Mouse (Mus musculus) intestine, embryonic 14.5 days (tissue): ENCODE measurements at regions not wholly inside any gene's neighbourhood (a gene's known extent, or its start where the extent isn't known, plus 50 kb on each side); places are given as distances from the start of the nearest gene placed in this dataset.

Source experiments
- ATAC-seq: fragments of 200-750 bp; cut with Nextera tagmentation; replicated peaks from 2 replicates; pipeline ENCODE4 v1.8.0; 2017; ENCODE audit warnings: low read depth, moderate number of reproducible peaks, moderate TSS enrichment, moderate library complexity; ENCODE audit not compliant: low FRiP score, low TSS enrichment
- DNase-seq: peaks from one replicate; pipeline ENCODE4 v3.0.0-alpha.2; 2018; ENCODE audit warnings: low spot score
- H3K27ac ChIP-seq: fragments of 300-500 bp; sonication (generic); 2 replicates; pipeline ENCODE4 v1.5.1; 2014; ENCODE audit warnings: low read depth, mild to moderate bottlenecking, control low read depth
- H3K27me3 ChIP-seq: fragments of 300-500 bp; sonication (generic); replicated peaks from 2 replicates; pipeline ENCODE4 v1.6.1; 2014; ENCODE audit warnings: low read length, control low read depth; ENCODE audit not compliant: control insufficient read depth, insufficient read depth
- H3K36me3 ChIP-seq: fragments of 300-500 bp; sonication (generic); 2 replicates; pipeline ENCODE4 v1.6.1; 2014; ENCODE audit warnings: low read length, control low read depth; ENCODE audit not compliant: control insufficient read depth, insufficient read depth
- H3K4me1 ChIP-seq: fragments of 300-500 bp; sonication (generic); replicated peaks from 2 replicates; pipeline ENCODE4 v1.6.1; 2014; ENCODE audit warnings: low read length, control low read depth, mixed read lengths; ENCODE audit not compliant: control insufficient read depth, insufficient read depth
- H3K4me2 ChIP-seq: fragments of 300-500 bp; sonication (generic); 2 replicates; pipeline ENCODE4 v1.6.1; 2014; ENCODE audit warnings: low read length
- H3K4me3 ChIP-seq: fragments of 300-500 bp; sonication (generic); 2 replicates; pipeline ENCODE4 v1.5.1; 2014; ENCODE audit warnings: low read depth, low read length, control low read depth, mixed read lengths
- H3K9ac ChIP-seq: fragments of 300-500 bp; sonication (generic); 2 replicates; pipeline ENCODE4 v1.6.1; 2014; ENCODE audit warnings: mild to moderate bottlenecking, low read length
- H3K9me3 ChIP-seq: fragments of 300-500 bp; sonication (generic); 2 replicates; pipeline ENCODE4 v1.6.1; 2016; ENCODE audit warnings: low read length, control low read depth; ENCODE audit not compliant: control insufficient read depth
- WGBS: fragments of 180-500 bp; shearing (Covaris S2); extraction: QIAGEN DNeasy Blood & Tissue Kit; methylation state at CpG from one replicate; pipeline ENCODE4 v1.1.7; 2014; 5-methylcytosine and 5-hydroxymethylcytosine counted together

- Histone ChIP-seq H3K4me1 (peaks cover 10% of the 10 kb centered on the region), H3K27me3 (no peaks in the 10 kb centered on the region), H3K27ac (no peak overlapping the region; the same call in 1 of the 2 replicates), H3K4me2 (peak overlapping the region; percentile 30; the same call in 1 of the 2 replicates), H3K36me3 (no peaks in the 10 kb centered on the region), H3K9me3 (no peaks in the 10 kb centered on the region), H3K9ac (0 out of 2 replicates have a peak overlapping the region, but pooled peaks have one; percentile 7), H3K4me3 (no peak overlapping the region)
- WGBS: 14% methylated on average over 12 of the region's 12 CpGs
- DNase-seq (no peak), ATAC-seq (no peak)
These were observed 161.0 kb downstream of the Hibadh start for GRCm38 (mm10) chr6:52479200-52479599.

GRCm38 (mm10) chr6:52481975-52482374 is 158.2 kb downstream of the Hibadh start:
- Histone ChIP-seq H3K9me3 (no peaks in the 10 kb centered on the region), H3K4me2 (no peak overlapping the region), H3K27ac (no peak overlapping the region), H3K4me3 (no peak overlapping the region), H3K4me1 (peaks cover 21% of the 10 kb centered on the region), H3K36me3 (no peaks in the 10 kb centered on the region), H3K9ac (no peak overlapping the region), H3K27me3 (0 out of 2 replicates have a peak, but pooled peaks cover 3% of the 10 kb centered on the region)
- 56% methylated on average over 7 of the region's 7 CpGs for WGBS
- ATAC-seq (peak; percentile 77; the same call in 1 of the 2 replicates), DNase-seq (no peak)

- Histone ChIP-seq H3K36me3 (no peaks in the 10 kb centered on the region), H3K9me3 (no peaks in the 10 kb centered on the region), H3K9ac (no peak overlapping the region)
These were observed 154.0 kb downstream of the Hibadh start for GRCm38 (mm10) chr6:52486146-52486545.

GRCm38 (mm10) chr6:52486655-52487054 is 153.5 kb downstream of the Hibadh start:
- Histone ChIP-seq H3K4me3 (no peak overlapping the region), H3K4me1 (peaks cover 14% of the 10 kb centered on the region), H3K27me3 (0 out of 2 replicates have a peak, but pooled peaks cover 3% of the 10 kb centered on the region), H3K4me2 (no peak overlapping the region), H3K9me3 (no peaks in the 10 kb centered on the region), H3K27ac (peak overlapping the region; percentile 64), H3K9ac (no peak overlapping the region), H3K36me3 (no peaks in the 10 kb centered on the region)
- WGBS: 43% methylated on average over 4 of the region's 4 CpGs
- no peak for DNase-seq
- no peak for ATAC-seq

More at GRCm38 (mm10) chr6:52486146-52486545, 154.0 kb downstream of the Hibadh start:
- 0 out of 2 replicates have a peak, but pooled peaks cover 3% of the 10 kb centered on the region for H3K27me3 ChIP-seq
- ATAC-seq (no peak), DNase-seq (no peak)
- H3K4me2 ChIP-seq: no peak overlapping the region
- H3K4me1 ChIP-seq: peaks cover 14% of the 10 kb centered on the region
- H3K27ac ChIP-seq: peak overlapping the region; percentile 64
- 69% methylated on average over 9 of the region's 9 CpGs for WGBS
- H3K4me3 ChIP-seq: no peak overlapping the region

GRCm38 (mm10) chr6:52487861-52488260 is 152.3 kb downstream of the Hibadh start:
- peaks cover 14% of the 10 kb centered on the region for H3K4me1 ChIP-seq
- H3K27ac ChIP-seq: no peak overlapping the region
- ATAC-seq (no peak), DNase-seq (no peak)
- no peaks in the 10 kb centered on the region for H3K36me3 ChIP-seq
- no peak overlapping the region for H3K4me3 ChIP-seq
- H3K27me3 ChIP-seq: 0 out of 2 replicates have a peak, but pooled peaks cover 3% of the 10 kb centered on the region
- no peaks in the 10 kb centered on the region for H3K9me3 ChIP-seq
- no peak overlapping the region for H3K4me2 ChIP-seq
- 93% methylated on average over 5 of the region's 5 CpGs for WGBS
- no peak overlapping the region for H3K9ac ChIP-seq

- no peak overlapping the region for H3K4me2 ChIP-seq
- no peak for ATAC-seq
- no peak overlapping the region for H3K4me3 ChIP-seq
- WGBS: 83% methylated on average over 14 of the region's 14 CpGs
- DNase-seq: no peak
- H3K4me1 ChIP-seq: peaks cover 14% of the 10 kb centered on the region
- no peak overlapping the region for H3K27ac ChIP-seq
- no peak overlapping the region for H3K9ac ChIP-seq
- 0 out of 2 replicates have a peak, but pooled peaks cover under 1% of the 10 kb centered on the region for H3K27me3 ChIP-seq
- H3K36me3 ChIP-seq: no peaks in the 10 kb centered on the region
- no peaks in the 10 kb centered on the region for H3K9me3 ChIP-seq
These were observed 149.9 kb downstream of the Hibadh start for GRCm38 (mm10) chr6:52490264-52490775.

- Histone ChIP-seq H3K9ac (no peak overlapping the region), H3K36me3 (no peaks in the 10 kb centered on the region), H3K4me1 (0 out of 2 replicates have a peak, but pooled peaks cover 8% of the 10 kb centered on the region), H3K27me3 (no peaks in the 10 kb centered on the region), H3K4me3 (no peak overlapping the region), H3K9me3 (no peaks in the 10 kb centered on the region), H3K27ac (no peak overlapping the region), H3K4me2 (no peak overlapping the region)
- DNase-seq: no peak
- ATAC-seq: no peak
- 52% methylated on average over 3 of the region's 3 CpGs for WGBS
These were observed 144.9 kb downstream of the Hibadh start for GRCm38 (mm10) chr6:52495301-52495700.

- Histone ChIP-seq H3K4me2 (no peak overlapping the region), H3K4me1 (0 out of 2 replicates have a peak, but pooled peaks cover 8% of the 10 kb centered on the region), H3K9me3 (no peaks in the 10 kb centered on the region), H3K27ac (no peak overlapping the region), H3K9ac (no peak overlapping the region), H3K27me3 (no peaks in the 10 kb centered on the region), H3K4me3 (no peak overlapping the region), H3K36me3 (no peaks in the 10 kb centered on the region)
- ATAC-seq (no peak), DNase-seq (no peak)
- WGBS: 29% methylated on average over 5 of the region's 5 CpGs
These were observed 144.3 kb downstream of the Hibadh start for GRCm38 (mm10) chr6:52495855-52496254.
